Mouse (Mus musculus) neural tube, embryonic 13.5 days (tissue): ENCODE results near the gene Fbxl20. TPM values are rescaled to one million over a fixed set of nuclear protein-coding genes. Genes with fewer than 3 reads are reported as not detected.
A peak's percentile ranks its signal among the peaks of the same experiment; 100 is the strongest.

ENCODE experiments used
- ATAC-seq: fragments of 200-750 bp; cut with Nextera tagmentation; 2 replicates; pipeline ENCODE4 v1.8.0; 2017; ENCODE audit warnings: low read depth, mild to moderate bottlenecking, moderate TSS enrichment, moderate library complexity
- H3K27ac ChIP-seq: fragments of 300-500 bp; sonication (generic); replicated peaks from 2 replicates; pipeline ENCODE4 v1.5.1; 2015; ENCODE audit warnings: moderate library complexity, mild to moderate bottlenecking, inconsistent platforms
- H3K27me3 ChIP-seq: fragments of 300-500 bp; sonication (generic); 2 replicates; pipeline ENCODE4 v1.6.1; 2015; ENCODE audit warnings: mild to moderate bottlenecking, inconsistent platforms
- H3K36me3 ChIP-seq: fragments of 300-500 bp; sonication (generic); 2 replicates; pipeline ENCODE4 v1.6.1; 2015; ENCODE audit warnings: mild to moderate bottlenecking, inconsistent platforms
- H3K4me1 ChIP-seq: fragments of 300-500 bp; sonication (generic); replicated peaks from 2 replicates; pipeline ENCODE4 v1.6.1; 2015; ENCODE audit warnings: inconsistent platforms
- H3K4me2 ChIP-seq: fragments of 300-500 bp; sonication (generic); 2 replicates; pipeline ENCODE4 v1.6.1; 2015; ENCODE audit warnings: inconsistent platforms, mild to moderate bottlenecking, moderate library complexity
- H3K4me3 ChIP-seq: fragments of 300-500 bp; sonication (generic); 2 replicates; pipeline ENCODE4 v1.5.1; 2015; ENCODE audit warnings: mild to moderate bottlenecking, inconsistent platforms
- H3K9ac ChIP-seq: fragments of 300-500 bp; sonication (generic); 2 replicates; pipeline ENCODE4 v1.6.1; 2015; ENCODE audit warnings: moderate library complexity, mild to moderate bottlenecking, inconsistent platforms
- H3K9me3 ChIP-seq: fragments of 300-500 bp; sonication (generic); 2 replicates; pipeline ENCODE4 v1.6.1; 2016; ENCODE audit warnings: inconsistent platforms
- WGBS: fragments of 180-500 bp; shearing (Covaris S2); methylation state at CpG from one replicate; pipeline ENCODE4 v1.1.7; 2015; 5-methylcytosine and 5-hydroxymethylcytosine counted together
- polyA plus RNA-seq: library from polyadenylated mRNA; unstranded; fragments of >200 nt; fragmentation: Nextera tagmentation; extraction: Ambion mirVana; gene quantifications from 2 replicates; pipeline ENCODE4 v1.2.1, GENCODE M21; 2015

The Fbxl20 gene
- polyA plus RNA-seq, 1 experiment from 2014 or later: 28.5 TPM

- Histone ChIP-seq H3K27ac (no peak overlapping the region), H3K4me3 (no peak overlapping the region), H3K27me3 (no peaks in the 10 kb centered on the region), H3K9me3 (no peaks in the 10 kb centered on the region), H3K36me3 (peaks cover 22% of the 10 kb centered on the region), H3K4me1 (no peaks in the 10 kb centered on the region), H3K9ac (no peak overlapping the region), H3K4me2 (no peak overlapping the region)
- ATAC-seq: no peak
- WGBS: 91% methylated on average over 7 of the region's 7 CpGs
Measured at GRCm38 (mm10) chr11:98082745-98083144, 67.5 kb downstream of the Fbxl20 start.

- no peaks in the 10 kb centered on the region for H3K27me3 ChIP-seq
- no peak overlapping the region for H3K27ac ChIP-seq
- H3K9ac ChIP-seq: no peak overlapping the region
- no peaks in the 10 kb centered on the region for H3K4me1 ChIP-seq
- H3K4me3 ChIP-seq: no peak overlapping the region
- H3K36me3 ChIP-seq: peaks cover 9% of the 10 kb centered on the region; the same call in 1 of the 2 replicates
- 72% methylated on average over 6 of the region's 6 CpGs for WGBS
- no peaks in the 10 kb centered on the region for H3K9me3 ChIP-seq
- H3K4me2 ChIP-seq: no peak overlapping the region
- ATAC-seq: no peak
Measured at GRCm38 (mm10) chr11:98080450-98080849, 69.8 kb downstream of the Fbxl20 start.

GRCm38 (mm10) chr11:98077086-98077485 lies 73.1 kb downstream of the Fbxl20 start:
- H3K9ac ChIP-seq: no peak overlapping the region
- no peak overlapping the region for H3K4me3 ChIP-seq
- H3K27me3 ChIP-seq: no peaks in the 10 kb centered on the region
- 91% methylated on average over 8 of the region's 8 CpGs for WGBS
- peaks cover 6% of the 10 kb centered on the region; the same call in 1 of the 2 replicates for H3K36me3 ChIP-seq
- no peaks in the 10 kb centered on the region for H3K9me3 ChIP-seq
- peaks cover 4% of the 10 kb centered on the region for H3K4me1 ChIP-seq
- no peak overlapping the region for H3K4me2 ChIP-seq
- no peak for ATAC-seq
- H3K27ac ChIP-seq: no peak overlapping the region

GRCm38 (mm10) chr11:98075195-98075808 lies 74.9 kb downstream of the Fbxl20 start:
- H3K9me3 ChIP-seq: no peaks in the 10 kb centered on the region
- no peak overlapping the region for H3K4me3 ChIP-seq
- no peaks in the 10 kb centered on the region for H3K36me3 ChIP-seq
- peak overlapping the region; percentile 46; the same call in 1 of the 2 replicates for H3K9ac ChIP-seq
- peaks cover 4% of the 10 kb centered on the region for H3K4me1 ChIP-seq
- no peak overlapping the region for H3K4me2 ChIP-seq
- no peaks in the 10 kb centered on the region for H3K27me3 ChIP-seq
- peak; percentile 63 for ATAC-seq
- 20% methylated on average over 13 of the region's 13 CpGs for WGBS
- H3K27ac ChIP-seq: no peak overlapping the region

GRCm38 (mm10) chr11:98073442-98073841 lies 76.8 kb downstream of the Fbxl20 start:
- Histone ChIP-seq H3K4me1 (peaks cover 4% of the 10 kb centered on the region), H3K27ac (no peak overlapping the region), H3K27me3 (no peaks in the 10 kb centered on the region), H3K9ac (no peak overlapping the region), H3K4me3 (no peak overlapping the region), H3K36me3 (no peaks in the 10 kb centered on the region), H3K4me2 (no peak overlapping the region), H3K9me3 (no peaks in the 10 kb centered on the region)
- no peak for ATAC-seq
- WGBS: 86% methylated on average over 4 of the region's 4 CpGs

- no peak overlapping the region for H3K4me2 ChIP-seq
- 0 out of 2 replicates have a peak, but pooled peaks cover 4% of the 10 kb centered on the region for H3K9me3 ChIP-seq
- H3K9ac ChIP-seq: no peak overlapping the region
- H3K36me3 ChIP-seq: no peaks in the 10 kb centered on the region
- no peak for ATAC-seq
- H3K27me3 ChIP-seq: no peaks in the 10 kb centered on the region
- 96% methylated on average over 21 of the region's 21 CpGs for WGBS
- H3K27ac ChIP-seq: no peak overlapping the region
- H3K4me1 ChIP-seq: no peaks in the 10 kb centered on the region
- no peak overlapping the region for H3K4me3 ChIP-seq
Measured at GRCm38 (mm10) chr11:98067255-98067654, 82.9 kb downstream of the Fbxl20 start.

- no peaks in the 10 kb centered on the region for H3K36me3 ChIP-seq
- 91% methylated on average over 12 of the region's 12 CpGs for WGBS
- H3K4me3 ChIP-seq: no peak overlapping the region
- H3K27ac ChIP-seq: no peak overlapping the region
- H3K4me2 ChIP-seq: no peak overlapping the region
- no peaks in the 10 kb centered on the region for H3K4me1 ChIP-seq
- H3K9ac ChIP-seq: no peak overlapping the region
- ATAC-seq: no peak
- no peaks in the 10 kb centered on the region for H3K27me3 ChIP-seq
- 0 out of 2 replicates have a peak, but pooled peaks cover 4% of the 10 kb centered on the region for H3K9me3 ChIP-seq
Measured at GRCm38 (mm10) chr11:98066201-98066600, 84.0 kb downstream of the Fbxl20 start.

- Histone ChIP-seq H3K4me1 (peaks cover 18% of the 10 kb centered on the region), H3K9me3 (no peaks in the 10 kb centered on the region), H3K27ac (no peak overlapping the region), H3K27me3 (no peaks in the 10 kb centered on the region), H3K4me2 (no peak overlapping the region), H3K9ac (no peak overlapping the region), H3K4me3 (no peak overlapping the region), H3K36me3 (no peaks in the 10 kb centered on the region)
- no peak for ATAC-seq
- 60% methylated on average over 6 of the region's 6 CpGs for WGBS
Measured at GRCm38 (mm10) chr11:98061904-98062562, 88.2 kb downstream of the Fbxl20 start.

GRCm38 (mm10) chr11:98061441-98061840 lies 88.8 kb downstream of the Fbxl20 start:
- ATAC-seq: no peak
- no peaks in the 10 kb centered on the region for H3K27me3 ChIP-seq
- no peak overlapping the region for H3K4me3 ChIP-seq
- WGBS: 75% methylated on average over 3 of the region's 3 CpGs
- H3K9me3 ChIP-seq: no peaks in the 10 kb centered on the region
- no peaks in the 10 kb centered on the region for H3K36me3 ChIP-seq
- H3K27ac ChIP-seq: no peak overlapping the region
- H3K9ac ChIP-seq: no peak overlapping the region
- peaks cover 19% of the 10 kb centered on the region for H3K4me1 ChIP-seq
- H3K4me2 ChIP-seq: no peak overlapping the region

- 76% methylated on average over 5 of the region's 5 CpGs for WGBS
- Histone ChIP-seq H3K4me1 (peaks cover 19% of the 10 kb centered on the region), H3K36me3 (no peaks in the 10 kb centered on the region), H3K4me3 (no peak overlapping the region), H3K4me2 (no peak overlapping the region), H3K27ac (0 out of 2 replicates have a peak overlapping the region, but pooled peaks have one; percentile 1), H3K9ac (no peak overlapping the region), H3K9me3 (no peaks in the 10 kb centered on the region), H3K27me3 (no peaks in the 10 kb centered on the region)
- peak; percentile 30; the same call in 1 of the 2 replicates for ATAC-seq
Measured at GRCm38 (mm10) chr11:98060104-98060692, 90.0 kb downstream of the Fbxl20 start.

GRCm38 (mm10) chr11:98059662-98060061 lies 90.5 kb downstream of the Fbxl20 start:
- Histone ChIP-seq H3K36me3 (no peaks in the 10 kb centered on the region), H3K9me3 (no peaks in the 10 kb centered on the region), H3K27ac (0 out of 2 replicates have a peak overlapping the region, but pooled peaks have one; percentile 3), H3K9ac (no peak overlapping the region), H3K4me3 (no peak overlapping the region), H3K4me2 (no peak overlapping the region), H3K4me1 (peaks cover 19% of the 10 kb centered on the region), H3K27me3 (no peaks in the 10 kb centered on the region)
- ATAC-seq: peak; percentile 47; the same call in 1 of the 2 replicates
- WGBS: 41% methylated on average over 7 of the region's 7 CpGs

GRCm38 (mm10) chr11:98057998-98058397 lies 92.2 kb downstream of the Fbxl20 start:
- 83% methylated on average over 5 of the region's 5 CpGs for WGBS
- H3K4me3 ChIP-seq: no peak overlapping the region
- ATAC-seq: no peak
- H3K4me1 ChIP-seq: peaks cover 25% of the 10 kb centered on the region
- H3K36me3 ChIP-seq: no peaks in the 10 kb centered on the region
- H3K9ac ChIP-seq: no peak overlapping the region
- H3K4me2 ChIP-seq: no peak overlapping the region
- no peak overlapping the region for H3K27ac ChIP-seq
- no peaks in the 10 kb centered on the region for H3K9me3 ChIP-seq
- H3K27me3 ChIP-seq: peaks cover 4% of the 10 kb centered on the region; the same call in 1 of the 2 replicates
